Mouse (Mus musculus): ENCODE measurements around the gene Vmn1r8.
"Not testable (repeated sequence)": the region's sequence is repeated elsewhere in the genome, so short reads cannot be mapped to it uniquely, and the experiment has no call there.

Vmn1r8 gene

GRCm38 (mm10) chr6:57031984-57032383, at the start of gene Vmn1r8:
Gene Vmn1r8 (plus strand): TSS chr6:57032284.
- DNase-seq (ENCODE audit: low spot score in 2 of 2): no peak

DNA sequence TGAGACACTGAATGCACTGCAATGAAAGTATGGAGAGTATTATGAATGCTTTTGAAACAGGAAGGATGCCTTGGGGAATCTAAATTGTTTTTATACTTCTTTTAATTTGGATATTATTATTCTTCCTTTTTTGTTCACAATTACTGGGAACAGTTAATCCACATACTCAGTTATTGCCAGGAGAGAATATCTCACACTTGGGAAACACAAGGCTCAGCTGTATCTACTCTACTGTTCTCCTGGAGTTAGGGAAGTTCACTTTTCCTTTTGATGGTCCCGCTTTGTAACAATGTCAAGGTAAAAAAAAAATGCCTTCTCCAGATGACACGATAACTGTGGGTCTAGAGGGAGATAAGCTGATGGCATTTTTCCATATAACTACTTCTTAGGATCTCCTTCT, 35.1 kb upstream of the Vmn1r8 start, which contains the start of gene Vmn1r6:
Vmn1r6 (plus strand) TSS at position 301 of the 400 bp plus-strand sequence.
- DNase-seq (ENCODE audit: low spot score in 2 of 2): no peak

DNA sequence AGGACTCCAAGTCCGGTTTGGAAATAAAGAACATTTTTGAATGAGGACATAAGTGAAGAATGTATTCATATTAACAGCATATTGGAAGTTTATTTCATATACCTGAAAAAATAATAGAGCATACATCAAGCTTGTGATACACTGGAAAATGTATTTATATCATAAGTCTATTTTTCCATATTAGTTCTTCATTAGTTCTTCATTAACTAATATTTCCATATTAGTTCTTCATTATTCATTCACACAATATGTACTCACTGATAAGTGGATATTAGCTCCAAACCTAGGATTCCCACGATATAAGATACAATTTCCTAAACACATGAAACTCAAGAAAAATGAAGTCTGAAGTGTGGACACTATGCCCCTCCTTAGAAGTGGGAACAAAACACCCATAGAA, 6.9 kb upstream of the Vmn1r8 start, which contains the start of gene Vmn1r7:
Vmn1r7 (minus strand) TSS at position 101 of the 400 bp plus-strand sequence.
- not testable (repeated sequence) for DNase-seq (ENCODE audit: low spot score in 2 of 2)

DNA sequence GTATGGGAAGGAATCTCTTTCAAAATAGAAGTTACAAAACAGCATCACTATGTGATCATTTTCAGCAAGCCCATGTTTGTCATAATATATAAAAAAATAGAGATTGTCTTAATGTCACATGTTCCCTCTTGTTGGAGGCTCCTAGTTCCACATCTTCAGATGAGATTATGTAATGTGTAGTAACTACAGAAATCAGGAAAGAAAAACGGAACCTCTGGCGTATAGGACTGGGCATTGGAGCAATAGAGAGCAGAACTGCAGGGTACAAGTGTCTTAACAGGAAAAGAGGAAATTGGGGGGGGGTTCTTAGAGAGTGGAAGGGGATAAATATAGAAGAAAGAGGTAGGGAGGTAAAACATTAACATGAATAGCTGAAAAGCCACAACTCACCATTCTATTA, 2.6 kb downstream of the Vmn1r8 start:
- DNase-seq (ENCODE audit: low spot score in 2 of 2): no peak

GRCm38 (mm10) chr6:57063730-57064129, 31.6 kb downstream of the Vmn1r8 start:
- peak in 1 of 2 experiments; percentile 2 for DNase-seq (ENCODE audit: low spot score in 2 of 2)

DNA sequence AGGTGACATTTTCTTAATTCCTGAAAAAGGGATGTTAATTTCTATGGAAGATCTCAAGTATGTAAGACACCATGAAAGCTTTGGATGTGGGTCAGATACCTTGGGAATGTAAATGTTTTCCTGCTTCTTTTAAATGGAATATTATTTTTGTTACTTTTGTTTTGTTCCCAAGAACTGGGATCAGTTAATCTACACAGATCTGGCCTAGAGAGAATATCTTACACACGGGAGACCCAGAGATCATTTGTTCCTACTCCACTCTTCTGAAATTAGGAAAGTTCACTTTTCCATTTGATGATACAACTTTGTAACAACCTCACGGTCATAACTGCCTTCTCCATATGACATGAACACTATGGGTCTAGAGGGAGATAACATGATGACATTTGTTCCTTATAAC, 34.4 kb downstream of the Vmn1r8 start, which contains the start of gene Vmn1r9:
Vmn1r9 (plus strand) TSS at position 301 of the 400 bp plus-strand sequence.
- no peak for DNase-seq (ENCODE audit: low spot score in 2 of 2)

Measured in urinary bladder, adult 18-20 months (tissue).